Mouse (Mus musculus) liver, embryonic 14.5 days (tissue): Measurements from ENCODE around the gene Cdx2. TPM values are rescaled to one million over a fixed set of nuclear protein-coding genes. Genes with fewer than 3 reads are reported as not detected.

Source experiments
- ATAC-seq: fragments of 200-750 bp; cut with Nextera tagmentation; 2 replicates; pipeline ENCODE4 v1.8.0; 2017; ENCODE audit warnings: moderate number of reproducible peaks, mild to moderate bottlenecking, moderate library complexity; ENCODE audit not compliant: insufficient read depth
- DNase-seq, 3 experiments: peaks; one replicate each; pipeline ENCODE4 v3.0.0-alpha.2; 2012 to 2013; ENCODE audit warnings: low read depth in 3 of 3, low spot score in 3 of 3
- H3K27ac ChIP-seq: fragments of 300-500 bp; sonication (generic); 2 replicates; pipeline ENCODE4 v1.5.1; 2014; ENCODE audit warnings: moderate library complexity, mild to moderate bottlenecking, control low read depth, inconsistent platforms
- H3K27me3 ChIP-seq: fragments of 300-500 bp; sonication (generic); 2 replicates; pipeline ENCODE4 v1.6.1; 2014; ENCODE audit warnings: mild to moderate bottlenecking, low read length, moderate library complexity; ENCODE audit not compliant: control insufficient read depth, insufficient read depth
- H3K36me3 ChIP-seq: fragments of 300-500 bp; sonication (generic); replicated peaks from 2 replicates; pipeline ENCODE4 v1.6.1; 2014; ENCODE audit warnings: low read depth; ENCODE audit not compliant: control insufficient read depth, insufficient read depth
- H3K4me1 ChIP-seq, 2 experiments: fragments of 200-500 bp in 1 of 2; fragments of 300-500 bp in 1 of 2; sonication (generic) in 1 of 2; replicated peaks; 2 replicates each; pipeline ENCODE4 v1.6.1; 2012 to 2014; ENCODE audit warnings: antibody characterized with exemption in 1 of 2, inconsistent platforms in 1 of 2, low read length in 1 of 2; ENCODE audit not compliant: control insufficient read depth in 2 of 2, insufficient read depth in 2 of 2
- H3K4me2 ChIP-seq: fragments of 300-500 bp; sonication (generic); 2 replicates; pipeline ENCODE4 v1.6.1; 2014; ENCODE audit warnings: low read depth, mild to moderate bottlenecking, control low read depth, moderate library complexity
- H3K4me3 ChIP-seq, 2 experiments: fragments of 200-500 bp in 1 of 2; fragments of 300-500 bp in 1 of 2; sonication (generic) in 1 of 2; 2 replicates each; pipeline ENCODE4 v1.5.1; 2012 to 2014; ENCODE audit warnings: low read depth in 2 of 2, low read length in 2 of 2, mild to moderate bottlenecking in 2 of 2, control low read depth in 1 of 2, inconsistent platforms in 1 of 2, moderate library complexity in 1 of 2; ENCODE audit not compliant: insufficient read depth in 1 of 2
- H3K9ac ChIP-seq: fragments of 300-500 bp; sonication (generic); replicated peaks from 2 replicates; pipeline ENCODE4 v1.6.1; 2014; ENCODE audit warnings: mild to moderate bottlenecking, control low read depth, moderate library complexity
- H3K9me3 ChIP-seq: fragments of 300-500 bp; sonication (generic); 2 replicates; pipeline ENCODE4 v1.6.1; 2016; ENCODE audit warnings: low read length, mixed read lengths; ENCODE audit not compliant: control insufficient read depth
- CTCF ChIP-seq: IDR thresholded peaks from 2 replicates; pipeline ENCODE4 v1.5.1; 2016; ENCODE audit warnings: antibody characterized with exemption, low read depth, control low read depth
- EP300 ChIP-seq: IDR thresholded peaks from 2 replicates; pipeline ENCODE4 v1.6.1; 2016; ENCODE audit warnings: antibody characterized with exemption, low read depth
- WGBS: fragments of 180-500 bp; shearing (Covaris S2); extraction: QIAGEN DNeasy Blood & Tissue Kit; methylation state at CpG from one replicate; pipeline ENCODE4 v1.1.7; 2014; ENCODE audit not compliant: insufficient replicate concordance; 5-methylcytosine and 5-hydroxymethylcytosine counted together
- microRNA-seq: library from miRNA; unstranded; fragments of <30 nt; microRNA quantifications from one replicate; pipeline ENCODE4, GENCODE M21; 2016
- polyA plus RNA-seq, 2 experiments: library from polyadenylated mRNA; depleted of rRNA in 1 of 2; stranded (reverse) in 1 of 2; unstranded in 1 of 2; fragments of >200 nt; fragmentation: Nextera tagmentation in 1 of 2; extraction: Ambion mirVana in 1 of 2; gene quantifications; 2 replicates each; pipeline versions ENCODE4 v1.2.1 to v1.2.3; 2012 to 2014

Gene Cdx2
- polyA plus RNA-seq, 2 experiments = not detected

DNA sequence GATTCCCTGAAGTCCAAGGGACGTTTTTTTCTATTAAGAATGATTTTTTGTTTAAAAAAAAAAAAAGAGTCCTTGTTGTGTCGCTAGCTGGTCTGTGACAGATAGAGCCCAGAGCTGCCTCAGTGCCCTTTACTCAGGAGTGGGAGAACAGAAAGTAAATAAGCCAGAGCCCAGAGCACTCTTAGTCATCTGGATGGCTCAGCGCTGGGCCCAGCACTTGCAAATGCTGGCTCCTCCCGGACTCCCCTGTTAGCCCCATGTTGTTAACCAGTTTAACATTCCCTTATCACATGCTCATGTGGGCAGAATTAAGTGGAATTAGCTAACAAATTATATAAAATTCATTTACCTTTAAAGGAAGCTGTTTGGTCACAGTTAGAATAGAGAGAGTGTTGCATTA is 43.1 kb downstream of the Cdx2 start:
- H3K9me3 ChIP-seq = no peaks in the 10 kb centered on the region
- no peaks in the 10 kb centered on the region for H3K36me3 ChIP-seq
- H3K4me1 ChIP-seq = no peaks in the 10 kb centered on the region; a peak in 1 of 4 replicates
- H3K4me3 ChIP-seq = no peak overlapping the region
- no peak for DNase-seq
- H3K4me2 ChIP-seq = no peak overlapping the region
- no peak overlapping the region for H3K9ac ChIP-seq
- WGBS = 21% methylated on average over 4 of the region's 4 CpGs
- no peak overlapping the region for H3K27ac ChIP-seq
- ATAC-seq = no peak
- no peak for TF ChIP-seq EP300
- TF ChIP-seq CTCF = no peak
- peaks cover 17% of the 10 kb centered on the region for H3K27me3 ChIP-seq

DNA sequence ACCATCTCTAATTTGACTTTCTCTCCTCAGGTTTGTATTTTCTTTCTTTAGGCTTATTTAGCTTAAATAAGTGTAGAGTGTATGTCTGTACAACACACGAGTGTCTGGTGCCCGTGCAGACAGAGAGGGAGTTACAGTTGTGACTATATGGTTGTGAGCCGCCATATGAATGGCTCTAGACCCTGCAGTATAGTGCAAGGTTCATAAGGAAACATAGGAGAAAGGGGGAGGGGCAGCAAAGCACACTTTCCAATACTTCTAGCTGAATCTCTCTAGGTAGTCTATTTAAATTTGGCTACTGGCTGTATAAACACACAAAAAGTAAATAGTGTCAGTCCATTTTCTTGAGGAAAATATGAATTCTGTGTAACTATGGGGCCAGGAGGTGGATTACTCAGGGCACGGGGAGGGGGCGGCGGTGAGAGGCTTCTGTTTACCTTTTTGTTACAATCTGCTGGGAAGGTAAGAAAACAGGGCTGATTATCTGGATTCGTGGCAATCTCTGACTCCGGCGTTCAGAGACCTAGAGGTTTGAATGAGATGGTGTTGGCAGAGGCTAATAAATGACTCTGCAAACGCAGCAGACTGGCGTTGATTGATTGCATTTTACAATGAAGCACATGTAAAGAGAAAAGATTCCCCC is 45.0 kb downstream of the Cdx2 start:
- no peak overlapping the region for H3K4me2 ChIP-seq
- no peak overlapping the region for H3K4me3 ChIP-seq
- H3K27ac ChIP-seq = no peak overlapping the region
- TF ChIP-seq EP300 = no peak
- TF ChIP-seq CTCF = no peak
- H3K9ac ChIP-seq = no peak overlapping the region
- 44% methylated on average over 11 of the region's 11 CpGs for WGBS
- H3K4me1 ChIP-seq = no peaks in the 10 kb centered on the region; a peak in 1 of 4 replicates
- H3K27me3 ChIP-seq = peaks cover 3% of the 10 kb centered on the region
- ATAC-seq = no peak
- no peaks in the 10 kb centered on the region for H3K36me3 ChIP-seq
- H3K9me3 ChIP-seq = no peaks in the 10 kb centered on the region
- DNase-seq = no peak

DNA sequence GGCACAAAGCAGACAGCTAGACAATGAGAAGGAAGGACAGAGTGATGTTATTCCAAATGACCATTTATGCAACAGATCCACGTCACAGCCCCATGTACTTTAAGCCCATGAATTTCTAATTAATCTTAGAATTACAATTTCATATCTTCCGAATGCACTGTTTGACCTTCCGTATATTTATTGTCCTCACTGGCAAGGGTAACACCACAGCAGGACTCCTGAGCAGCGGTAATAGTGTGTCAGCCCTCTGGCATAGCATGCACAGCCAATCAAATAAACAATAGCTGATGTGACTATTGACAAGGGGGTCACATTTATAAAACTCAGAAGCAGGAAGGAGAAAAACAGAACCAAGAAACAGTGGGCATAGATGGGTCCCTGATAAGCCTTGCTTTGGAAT is 46.3 kb downstream of the Cdx2 start:
- H3K27me3 ChIP-seq = peaks cover 3% of the 10 kb centered on the region
- H3K9me3 ChIP-seq = no peaks in the 10 kb centered on the region
- TF ChIP-seq CTCF (no peak), EP300 (no peak)
- H3K4me2 ChIP-seq = no peak overlapping the region
- H3K4me1 ChIP-seq = no peaks in the 10 kb centered on the region; a peak in 1 of 4 replicates
- no peaks in the 10 kb centered on the region for H3K36me3 ChIP-seq
- WGBS = 51% methylated on average over 4 of the region's 4 CpGs
- no peak overlapping the region for H3K9ac ChIP-seq
- DNase-seq (no peak), ATAC-seq (no peak)
- no peak overlapping the region for H3K4me3 ChIP-seq
- no peak overlapping the region for H3K27ac ChIP-seq

DNA sequence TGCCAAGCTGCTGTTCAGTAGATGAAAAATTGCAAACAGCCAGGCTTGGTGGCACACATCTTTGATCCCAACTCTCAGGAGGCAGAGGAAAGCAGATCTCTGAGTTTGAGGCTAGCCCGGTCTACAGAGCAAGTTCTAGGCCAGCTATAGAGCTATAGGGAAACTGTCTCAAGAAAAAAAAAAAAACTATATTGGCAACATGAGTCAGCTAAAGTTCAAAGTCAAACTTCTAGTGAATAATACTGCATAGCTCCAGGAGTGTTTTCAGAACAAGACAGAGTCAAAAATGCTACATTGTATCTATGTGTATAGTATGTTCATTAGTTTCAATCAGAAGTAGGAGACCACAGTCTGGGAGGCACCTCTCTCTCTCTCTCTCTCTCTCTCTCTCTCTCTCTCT is 46.9 kb downstream of the Cdx2 start:
- ATAC-seq = no peak
- TF ChIP-seq CTCF (no peak), EP300 (no peak)
- WGBS = 59% methylated on average over 1 of the region's 1 CpGs

More for the DNA sequence above, 46.9 kb downstream of the Cdx2 start:
- Histone ChIP-seq H3K4me3 (no peak overlapping the region), H3K27ac (no peak overlapping the region), H3K27me3 (peaks cover 2% of the 10 kb centered on the region; the same call in 1 of the 2 replicates), H3K4me2 (no peak overlapping the region), H3K36me3 (no peaks in the 10 kb centered on the region), H3K4me1 (no peaks in the 10 kb centered on the region; a peak in 1 of 4 replicates), H3K9ac (no peak overlapping the region), H3K9me3 (no peaks in the 10 kb centered on the region)
- DNase-seq = no peak

Small RNAs within 50 kb of the gene (microRNA-seq; reads per million reads assigned to microRNA genes)
- gene Mir7k = not detected

Other genes starting within 250 kb of the Cdx2 start
- 3.1 and 4.1 TPM in 2 replicates for gene Lnx2, start 230.7 kb downstream of the Cdx2 start, polyA plus RNA-seq (2012; rRNA removed)
- 4.0 and 4.4 TPM in 2 replicates for gene Lnx2, start 230.7 kb downstream of the Cdx2 start, polyA plus RNA-seq (2014; fragmentation: Nextera tagmentation; extraction: Ambion mirVana)
- 45.9 and 58.6 TPM in 2 replicates for gene Polr1d, start 230.2 kb downstream of the Cdx2 start, polyA plus RNA-seq (2012; rRNA removed)
- gene Polr1d, start 230.2 kb downstream of the Cdx2 start, polyA plus RNA-seq (2014; fragmentation: Nextera tagmentation; extraction: Ambion mirVana) = 87.1 and 92.4 TPM in 2 replicates
- gene Gsx1, start 118.6 kb downstream of the Cdx2 start, polyA plus RNA-seq (2012; rRNA removed) = 0.02 TPM in 1 of 2 replicates, not detected in the other
- gene Gsx1, start 118.6 kb downstream of the Cdx2 start, polyA plus RNA-seq (2014; fragmentation: Nextera tagmentation; extraction: Ambion mirVana) = not detected in 2 replicates
- gene Pdx1, start 37.3 kb downstream of the Cdx2 start, polyA plus RNA-seq (2012; rRNA removed) = 0.02 and 0.03 TPM in 2 replicates
- gene Pdx1, start 37.3 kb downstream of the Cdx2 start, polyA plus RNA-seq (2014; fragmentation: Nextera tagmentation; extraction: Ambion mirVana) = not detected in 2 replicates
- gene Urad, start 15.2 kb upstream of the Cdx2 start, polyA plus RNA-seq (2012; rRNA removed) = 1.0 and 1.1 TPM in 2 replicates
- gene Urad, start 15.2 kb upstream of the Cdx2 start, polyA plus RNA-seq (2014; fragmentation: Nextera tagmentation; extraction: Ambion mirVana) = 0.30 and 0.57 TPM in 2 replicates
- gene Flt3, start 93.2 kb upstream of the Cdx2 start, polyA plus RNA-seq (2012; rRNA removed) = 0.65 and 0.88 TPM in 2 replicates
- gene Flt3, start 93.2 kb upstream of the Cdx2 start, polyA plus RNA-seq (2014; fragmentation: Nextera tagmentation; extraction: Ambion mirVana) = 1.2 and 1.3 TPM in 2 replicates
- gene Pan3, start 122.9 kb upstream of the Cdx2 start, polyA plus RNA-seq (2012; rRNA removed) = 11.5 and 17.2 TPM in 2 replicates
- 31.3 and 33.3 TPM in 2 replicates for gene Pan3, start 122.9 kb upstream of the Cdx2 start, polyA plus RNA-seq (2014; fragmentation: Nextera tagmentation; extraction: Ambion mirVana)